Mouse (Mus musculus) retina, embryonic 14.5 days (tissue): ENCODE results near the gene Dcn.

Source experiments
- DNase-seq: peaks from one replicate; pipeline ENCODE4 v3.0.0-alpha.2; 2015; ENCODE audit warnings: low spot score

Gene Dcn

GRCm38 (mm10) chr10:97479004-97479766 is at the start of gene Dcn:
Gene Dcn, plus strand, starts transcription at chr10:97479609.
- DNase-seq: peak; percentile 25

GRCm38 (mm10) chr10:97436662-97437061 is 42.7 kb upstream of the Dcn start:
- no peak for DNase-seq

- no peak for DNase-seq
Observed at GRCm38 (mm10) chr10:97442300-97442699, 37.1 kb upstream of the Dcn start.

GRCm38 (mm10) chr10:97446486-97446885 is 32.9 kb upstream of the Dcn start:
- no peak for DNase-seq

GRCm38 (mm10) chr10:97452886-97453285 is 26.5 kb upstream of the Dcn start:
- peak; percentile 63 for DNase-seq

DNA sequence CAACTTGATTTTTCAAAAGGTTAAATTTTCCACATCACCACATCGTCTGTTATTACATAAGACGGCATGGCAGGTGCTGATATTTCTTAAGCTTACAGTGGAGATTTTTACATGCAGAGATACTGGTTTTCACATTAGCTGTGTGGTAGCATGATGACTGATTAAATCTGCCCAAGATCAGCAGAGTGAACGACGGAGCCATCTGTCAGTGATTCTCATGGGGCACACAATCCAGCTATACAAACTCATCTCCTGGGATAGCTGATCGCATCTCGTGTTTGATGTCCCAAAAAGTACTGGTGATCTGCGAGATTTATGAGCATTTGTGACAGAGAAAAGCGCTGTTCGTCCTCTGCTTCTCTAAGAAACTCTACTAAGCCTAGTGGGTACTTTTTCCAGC is 25.9 kb upstream of the Dcn start:
- DNase-seq: peak; percentile 20

DNA sequence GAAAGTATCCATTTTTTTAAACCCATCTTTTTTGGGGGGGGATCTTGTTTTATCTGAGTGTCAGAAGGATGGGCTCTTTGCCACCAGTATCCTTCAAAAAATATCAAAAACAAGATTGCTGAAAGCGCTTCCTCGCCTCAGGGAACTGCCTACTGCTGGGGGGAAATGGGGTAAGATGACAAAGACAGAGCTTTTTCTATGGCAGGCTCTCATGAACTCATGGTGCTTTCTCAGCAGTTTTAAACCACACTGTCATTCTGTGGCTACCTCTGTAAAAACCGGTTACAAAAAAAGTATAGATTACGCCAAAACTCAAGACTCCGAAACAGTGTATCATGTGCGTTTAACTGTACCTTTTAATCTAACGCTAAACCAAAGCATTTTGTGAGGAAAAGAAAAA is 22.4 kb upstream of the Dcn start:
- no peak for DNase-seq

DNA sequence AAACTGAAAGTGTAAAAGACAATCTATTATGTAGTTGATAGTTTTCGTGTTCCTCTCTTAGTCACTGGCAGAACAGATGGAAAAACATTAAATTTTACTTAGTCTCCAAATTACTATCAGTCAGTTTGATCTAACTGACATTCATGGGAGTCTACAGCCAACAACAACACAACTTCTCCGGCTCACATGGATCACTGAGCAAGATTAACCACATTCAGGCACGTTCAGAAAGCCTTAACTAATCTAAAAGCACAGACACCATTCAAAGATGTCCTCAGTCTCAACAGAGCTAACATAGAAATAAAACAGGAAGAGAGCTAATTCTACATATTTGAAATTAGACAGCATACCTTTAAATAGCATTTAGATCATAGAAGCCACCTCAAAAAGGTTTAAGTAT is 12.6 kb upstream of the Dcn start:
- DNase-seq: no peak

DNA sequence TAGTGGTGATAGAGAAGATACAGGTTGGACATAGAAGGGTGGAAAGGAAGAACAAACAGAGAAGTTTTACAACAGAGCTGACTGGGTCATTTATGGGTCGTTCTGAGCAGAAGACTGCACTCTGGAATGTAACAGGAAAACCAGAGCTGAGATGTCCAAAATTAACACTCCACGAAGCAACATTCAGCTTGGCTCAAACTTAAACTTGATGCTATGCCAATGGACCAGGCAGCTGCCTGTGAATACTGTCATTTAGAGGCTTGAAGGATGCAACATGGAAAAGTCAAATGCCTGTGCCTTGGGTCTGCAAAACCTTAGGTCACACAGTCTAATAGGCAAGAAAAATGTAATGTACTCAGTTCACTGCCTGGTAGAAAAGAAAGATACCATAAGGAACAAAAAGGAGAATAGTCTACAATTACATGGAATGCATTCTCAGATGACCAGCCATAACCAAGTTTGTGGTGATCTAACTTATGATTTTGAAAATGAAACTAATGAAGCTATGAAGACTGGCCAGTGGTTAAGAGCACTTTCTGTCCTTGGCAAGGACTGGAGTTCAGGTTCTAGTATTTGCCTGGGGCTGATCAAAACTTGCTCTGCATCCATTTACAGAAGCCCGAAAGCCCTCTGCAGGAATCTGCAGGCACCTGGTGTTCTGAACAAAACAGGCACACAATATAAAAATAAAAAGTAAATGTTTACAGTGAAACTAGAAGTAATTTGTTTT is 9.8 kb upstream of the Dcn start:
- DNase-seq: no peak

- no peak for DNase-seq
Observed at GRCm38 (mm10) chr10:97475460-97475859, 3.9 kb upstream of the Dcn start.

DNA sequence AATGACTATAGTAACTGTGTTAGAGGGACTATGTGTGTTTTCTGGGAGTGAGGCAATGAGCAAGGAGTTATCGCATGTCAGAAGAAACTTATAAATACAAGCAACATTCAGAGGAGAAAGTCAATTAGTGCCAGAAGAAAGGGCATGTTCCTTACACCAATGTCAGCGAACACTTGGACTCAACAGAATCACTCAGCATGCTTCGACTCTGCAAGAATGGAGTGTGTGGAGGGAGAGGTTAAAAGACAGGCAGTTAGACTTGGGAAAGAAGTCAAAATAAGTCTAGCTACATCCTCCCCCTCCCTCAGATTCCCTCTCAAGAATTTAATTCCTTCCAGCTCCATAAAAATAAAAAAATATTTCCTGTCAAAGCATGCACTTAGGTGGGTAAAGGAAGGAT is 1.1 kb upstream of the Dcn start:
- no peak for DNase-seq

DNA sequence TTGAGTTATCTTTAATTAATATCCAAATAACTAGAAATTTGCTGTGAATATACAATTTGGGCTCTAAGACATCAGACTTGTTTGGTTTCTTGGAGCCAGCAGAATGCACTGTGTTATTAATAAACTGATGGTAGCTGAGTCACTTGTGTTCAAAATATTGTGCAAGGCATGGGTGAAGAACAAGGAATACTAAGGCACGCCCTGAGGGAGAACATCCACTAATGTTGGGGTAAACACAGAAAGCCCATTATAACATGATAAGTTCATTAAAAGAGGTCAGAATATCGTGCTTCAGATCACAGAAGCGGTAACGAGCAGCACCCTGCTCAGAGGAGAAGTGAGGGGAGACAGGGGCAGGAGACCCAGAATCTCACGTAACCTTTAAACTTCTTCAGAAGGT is 2.7 kb downstream of the Dcn start:
- DNase-seq: no peak

DNA sequence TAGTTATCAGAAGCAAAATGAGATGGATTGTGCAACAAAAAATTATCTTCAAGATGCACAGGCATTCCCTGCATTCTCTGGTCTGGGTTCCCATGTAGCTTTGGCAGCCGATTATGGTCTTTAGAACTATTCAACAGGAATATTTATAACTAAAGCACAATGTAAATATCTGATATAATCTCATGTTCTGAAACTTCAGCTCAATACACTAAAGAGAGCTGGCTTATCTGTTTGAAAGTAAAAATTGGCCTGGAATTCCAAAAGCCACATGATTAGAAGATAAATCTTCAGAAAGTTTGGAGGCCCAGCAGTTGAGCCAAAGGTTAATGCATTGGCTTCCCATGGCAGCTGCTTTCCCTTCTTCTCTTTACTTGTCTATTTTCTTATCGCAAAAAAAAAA is 4.6 kb downstream of the Dcn start:
- DNase-seq: no peak

- no peak for DNase-seq
Observed at GRCm38 (mm10) chr10:97485151-97485550, 5.7 kb downstream of the Dcn start.

DNA sequence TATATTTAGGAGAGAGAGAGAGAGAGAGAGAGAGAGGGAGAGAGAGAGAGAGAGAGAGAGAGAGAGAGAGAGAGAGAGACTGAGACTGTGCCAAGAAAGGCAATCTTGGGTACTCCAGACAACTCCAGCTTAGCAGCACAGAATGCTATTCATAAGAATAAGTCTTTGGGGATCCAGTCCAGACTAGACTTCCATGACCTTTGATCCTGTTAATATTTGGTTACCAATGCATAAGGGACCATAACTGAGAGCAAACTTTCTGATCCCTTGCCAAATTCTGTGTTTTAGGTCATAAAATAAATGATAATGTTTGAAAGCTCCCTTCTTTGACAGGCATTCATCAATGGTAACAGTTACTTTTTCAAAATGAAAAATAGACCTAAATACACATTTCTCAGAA is 6.7 kb downstream of the Dcn start:
- no peak for DNase-seq

DNA sequence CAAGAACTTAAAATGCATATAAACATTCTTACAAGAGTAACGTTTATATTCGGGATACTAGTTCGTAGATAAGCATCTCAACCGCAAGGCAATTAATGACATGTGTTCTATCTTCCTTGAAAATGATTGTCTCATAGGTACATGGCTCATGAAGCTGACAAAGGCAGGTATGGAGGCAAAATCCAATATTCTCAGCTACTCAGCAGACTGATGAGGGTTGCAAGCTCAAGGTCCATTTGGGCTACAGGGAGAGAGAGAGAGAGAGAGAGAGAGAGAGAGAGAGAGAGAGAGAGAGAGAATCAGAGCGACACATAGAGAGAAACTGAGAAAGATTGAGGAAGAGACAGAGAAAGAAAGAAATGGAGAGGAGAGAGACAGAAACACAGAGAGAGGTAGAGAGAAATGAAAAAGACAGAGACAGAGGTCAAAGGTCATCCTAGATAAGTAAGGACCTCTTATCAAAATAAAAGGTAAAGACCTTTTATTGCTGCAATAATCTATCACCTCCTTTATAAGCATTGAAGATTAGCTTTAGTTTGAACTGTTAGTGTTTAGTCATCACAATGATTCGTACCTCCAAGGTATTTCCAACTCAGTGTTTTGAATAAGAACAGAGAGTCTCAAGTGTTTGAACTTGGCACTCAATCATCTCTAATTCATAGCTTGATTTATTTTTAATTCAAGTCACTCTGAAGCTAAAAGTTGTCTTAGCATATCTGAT is 8.0 kb downstream of the Dcn start:
- DNase-seq: no peak

DNA sequence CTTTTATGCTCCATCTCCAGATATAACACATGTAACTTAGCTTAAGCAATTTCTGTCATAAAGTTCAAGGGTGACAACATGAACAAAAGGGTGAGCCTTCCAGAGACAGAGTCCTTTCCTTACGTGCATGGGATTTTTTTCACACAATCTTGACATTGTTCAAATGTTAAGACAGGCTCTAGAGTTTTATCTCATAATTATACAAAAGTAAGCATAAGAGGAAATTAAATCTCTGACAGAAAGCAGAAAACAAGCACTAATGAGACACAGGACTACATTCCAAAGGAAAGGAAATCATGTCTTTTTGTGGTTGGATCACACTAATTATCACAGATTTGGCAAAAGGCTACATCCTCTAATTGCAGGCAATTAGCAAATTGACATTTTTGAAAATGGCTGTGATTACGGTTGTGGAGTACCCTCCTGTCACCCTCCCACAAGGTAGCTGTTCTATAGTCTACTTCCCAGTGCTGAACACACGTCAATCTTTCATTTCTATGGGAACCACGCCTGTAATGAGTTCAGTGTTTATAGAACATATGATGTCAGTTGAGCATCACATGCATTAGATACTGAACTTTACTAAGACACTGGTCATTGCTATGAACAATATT is 13.1 kb downstream of the Dcn start:
- no peak for DNase-seq

- no peak for DNase-seq
Observed at GRCm38 (mm10) chr10:97497646-97498045, 18.2 kb downstream of the Dcn start.

DNA sequence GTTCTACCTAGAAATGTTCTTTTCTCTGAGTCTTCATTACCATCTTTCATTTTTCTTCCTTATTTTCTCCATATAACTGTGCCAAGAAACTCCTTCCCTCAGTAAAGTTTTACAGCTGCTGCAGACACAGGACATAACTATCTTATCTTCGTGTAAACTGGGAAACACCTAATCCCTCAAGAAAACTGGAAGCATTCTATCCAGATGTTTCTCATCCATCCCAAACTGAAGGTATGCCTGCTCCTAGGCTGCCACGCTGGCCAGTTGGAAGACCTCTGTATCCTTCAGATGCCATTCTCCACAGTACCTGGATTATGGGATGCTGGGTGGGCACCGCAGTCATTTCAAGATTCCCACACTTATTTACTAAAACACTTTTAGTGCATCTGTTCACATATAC is 44.0 kb downstream of the Dcn start:
- DNase-seq: no peak

DNA sequence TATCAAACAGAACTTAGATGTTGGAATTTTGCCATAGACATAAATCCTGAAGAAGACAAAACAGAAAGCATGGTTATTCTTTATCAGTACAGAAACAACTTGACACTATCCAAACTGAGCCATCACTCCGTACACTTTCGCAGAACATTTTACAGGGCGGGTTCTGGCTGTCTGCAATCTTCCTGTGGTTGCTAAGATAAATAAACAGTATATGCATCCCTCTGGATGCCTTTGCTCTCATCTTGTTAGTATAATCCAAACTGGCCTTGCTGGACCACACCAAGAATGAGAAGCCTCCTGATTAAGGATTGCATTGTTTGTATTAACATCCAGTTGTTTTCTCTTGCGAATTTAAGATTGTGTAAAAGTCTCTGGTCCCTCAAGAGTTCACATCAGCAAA is 56.3 kb downstream of the Dcn start:
- no peak for DNase-seq

DNA sequence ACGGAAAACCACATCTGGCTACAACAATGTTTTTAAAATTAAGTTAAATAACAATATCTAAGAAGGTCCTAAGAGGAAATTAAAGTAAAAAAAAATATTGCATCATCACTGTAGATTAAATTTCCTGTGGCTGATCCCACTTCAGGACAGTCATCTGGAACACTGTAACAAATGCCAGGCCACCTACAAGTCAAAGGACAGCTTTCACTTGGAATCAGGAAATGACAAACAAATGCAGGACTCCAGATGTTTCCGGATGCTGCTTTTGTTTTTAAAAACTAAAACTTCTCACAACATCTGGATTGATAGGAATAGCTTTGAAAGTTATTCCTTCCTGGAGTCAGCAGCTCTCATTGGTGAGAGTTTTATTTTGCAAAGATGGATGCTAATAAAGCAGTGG is 57.5 kb downstream of the Dcn start:
- no peak for DNase-seq

GRCm38 (mm10) chr10:97538202-97538601 is 58.8 kb downstream of the Dcn start:
- DNase-seq: no peak

DNA sequence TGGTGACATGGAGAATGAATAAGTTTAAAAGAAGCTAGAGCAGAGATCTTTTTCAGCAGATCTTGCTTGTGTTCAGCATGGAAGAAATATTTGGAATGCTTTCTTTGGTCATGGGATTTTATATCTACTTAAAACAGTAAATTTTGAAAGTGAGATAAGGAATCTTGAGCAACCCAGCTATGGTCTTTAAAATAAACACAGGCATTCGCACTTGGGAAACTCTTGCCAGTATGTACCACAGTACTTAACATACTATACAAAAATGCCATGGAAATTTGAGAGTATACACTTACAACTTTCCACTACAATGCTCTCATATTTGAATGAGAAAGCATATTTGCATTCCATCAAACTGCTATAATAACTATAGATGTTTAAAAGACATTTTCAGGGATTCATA is 68.3 kb downstream of the Dcn start:
- no peak for DNase-seq
